Mouse (Mus musculus): ENCODE measurements around the gene Gatad2a. TPM values are rescaled to one million over a fixed set of nuclear protein-coding genes. Genes with fewer than 3 reads are reported as not detected.

The Gatad2a gene
- polyA plus RNA-seq, 1 experiment: 63.8 TPM

DNA sequence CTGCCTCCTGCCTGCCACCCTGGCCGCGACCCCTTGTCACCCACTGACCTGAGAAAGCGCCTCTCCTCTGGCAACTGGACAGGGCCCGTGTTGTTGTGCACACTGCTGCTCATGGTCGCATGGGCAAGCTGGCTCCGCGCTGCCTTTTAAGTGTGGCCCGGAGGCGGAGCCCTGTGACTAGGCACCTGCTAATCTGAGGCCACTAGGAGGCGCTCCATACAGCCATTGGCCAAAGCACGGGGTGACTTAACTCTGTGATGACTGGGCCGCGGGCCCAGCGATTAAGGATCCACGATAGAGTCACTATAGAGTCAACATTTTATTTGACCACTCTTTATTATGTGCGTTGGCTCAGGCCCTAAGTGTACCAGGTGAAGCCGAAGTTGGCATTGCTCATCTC lies 102.3 kb downstream of the Gatad2a start:
- TF ChIP-seq CTCF (IDR thresholded peaks at IDR 0.05; ENCODE audit: borderline replicate concordance, insufficient read depth, low read length): peak; percentile 36; the same call in 1 of the 2 replicates
- TF ChIP-seq POLR2A (IDR thresholded peaks at IDR 0.05; ENCODE audit: low read depth, low read length): no peak
- H3K4me3 ChIP-seq (ENCODE audit: insufficient read depth, low read length): no peak overlapping the region
- no peak overlapping the region for H3K27ac ChIP-seq (ENCODE audit: insufficient read depth, low read length)
- H3K4me1 ChIP-seq (ENCODE audit: control insufficient read depth, insufficient read depth, low read length): no peaks in the 10 kb centered on the region

DNA sequence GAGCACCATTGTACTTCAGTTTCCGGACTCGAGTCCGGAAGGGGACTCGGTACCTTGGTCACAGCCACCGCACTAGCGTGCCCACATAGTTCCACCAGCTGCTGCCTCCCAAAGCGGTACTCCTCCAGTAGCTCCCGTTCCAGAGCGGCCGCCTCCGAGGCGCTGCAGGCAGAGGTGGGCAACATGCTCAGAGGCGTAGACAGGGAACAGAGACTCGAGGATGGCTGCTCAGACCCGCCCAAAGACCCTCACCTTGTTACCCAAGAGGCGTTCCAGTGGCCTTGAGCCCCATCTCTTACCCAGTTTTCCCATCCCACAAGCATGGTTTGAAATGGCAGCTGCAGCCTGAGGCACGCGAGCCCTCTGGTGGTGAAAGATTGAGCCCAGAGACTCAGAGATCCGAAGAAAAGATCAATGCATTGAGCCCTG lies 105.4 kb downstream of the Gatad2a start:
- no peak overlapping the region for H3K27ac ChIP-seq (ENCODE audit: insufficient read depth, low read length)
- H3K4me1 ChIP-seq (ENCODE audit: control insufficient read depth, insufficient read depth, low read length): no peaks in the 10 kb centered on the region
- no peak overlapping the region for H3K4me3 ChIP-seq (ENCODE audit: insufficient read depth, low read length)
- TF ChIP-seq POLR2A (IDR thresholded peaks at IDR 0.05; ENCODE audit: low read depth, low read length) (no peak), CTCF (IDR thresholded peaks at IDR 0.05; ENCODE audit: borderline replicate concordance, insufficient read depth, low read length) (peak; percentile 64; the same call in 1 of the 2 replicates)

DNA sequence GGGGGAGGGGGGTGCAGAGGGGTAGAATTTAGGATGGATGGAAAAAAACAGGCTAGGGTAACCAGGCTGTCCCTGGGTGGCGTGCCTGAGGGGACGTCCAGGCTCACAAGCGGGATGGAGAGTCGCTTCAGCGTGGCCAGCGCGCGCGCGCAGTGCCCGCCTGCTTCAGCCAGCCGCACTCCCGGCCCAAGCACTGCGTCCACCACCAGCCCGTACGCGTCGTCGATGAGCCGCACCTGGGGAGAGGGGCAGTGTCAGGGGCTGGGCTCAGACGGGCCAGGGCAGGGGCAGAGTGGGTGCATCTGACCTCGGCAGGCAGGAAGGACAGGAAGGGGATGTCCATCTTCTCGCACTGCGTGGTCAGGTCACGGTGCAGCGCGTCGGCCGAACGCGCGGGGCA lies 107.3 kb downstream of the Gatad2a start:
- Histone ChIP-seq H3K4me1 (ENCODE audit: control insufficient read depth, insufficient read depth, low read length) (no peaks in the 10 kb centered on the region), H3K4me3 (ENCODE audit: insufficient read depth, low read length) (no peak overlapping the region), H3K27ac (ENCODE audit: insufficient read depth, low read length) (no peak overlapping the region)
- TF ChIP-seq CTCF (IDR thresholded peaks at IDR 0.05; ENCODE audit: borderline replicate concordance, insufficient read depth, low read length) (no peak), POLR2A (IDR thresholded peaks at IDR 0.05; ENCODE audit: low read depth, low read length) (no peak)

DNA sequence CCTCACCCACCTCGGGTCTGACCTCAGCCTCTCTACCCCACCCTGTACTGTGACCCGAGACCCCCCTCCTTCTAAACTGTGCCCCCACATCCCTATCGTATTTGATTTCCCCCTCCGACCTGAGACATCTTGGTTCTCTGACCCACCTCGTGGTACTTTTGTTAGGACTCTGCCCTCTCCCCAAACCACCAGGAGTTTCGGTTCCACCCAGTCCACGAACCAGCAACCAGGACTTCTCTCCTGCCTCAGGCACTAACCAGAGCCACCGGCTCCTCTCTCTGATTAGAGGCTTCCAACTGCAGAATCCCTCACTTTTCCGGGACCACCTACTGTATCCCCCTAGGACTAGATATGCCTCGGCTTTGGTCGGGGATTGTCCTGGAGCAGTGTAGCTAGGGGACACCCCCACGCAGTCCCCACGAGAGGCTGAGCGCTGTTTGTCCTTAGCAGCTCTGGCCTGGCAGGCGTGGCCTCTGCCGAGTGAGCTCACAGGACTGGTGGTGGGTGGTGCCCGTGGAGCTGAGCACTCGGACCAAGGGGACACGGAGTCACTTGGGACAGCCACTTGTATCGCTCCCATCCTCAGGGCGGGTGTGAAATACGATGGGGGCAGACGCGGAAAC lies 107.8 kb downstream of the Gatad2a start:
- no peak overlapping the region for H3K4me3 ChIP-seq (ENCODE audit: insufficient read depth, low read length)
- no peaks in the 10 kb centered on the region for H3K4me1 ChIP-seq (ENCODE audit: control insufficient read depth, insufficient read depth, low read length)
- H3K27ac ChIP-seq (ENCODE audit: insufficient read depth, low read length): no peak overlapping the region
- TF ChIP-seq CTCF (IDR thresholded peaks at IDR 0.05; ENCODE audit: borderline replicate concordance, insufficient read depth, low read length) (no peak), POLR2A (IDR thresholded peaks at IDR 0.05; ENCODE audit: low read depth, low read length) (no peak)

DNA sequence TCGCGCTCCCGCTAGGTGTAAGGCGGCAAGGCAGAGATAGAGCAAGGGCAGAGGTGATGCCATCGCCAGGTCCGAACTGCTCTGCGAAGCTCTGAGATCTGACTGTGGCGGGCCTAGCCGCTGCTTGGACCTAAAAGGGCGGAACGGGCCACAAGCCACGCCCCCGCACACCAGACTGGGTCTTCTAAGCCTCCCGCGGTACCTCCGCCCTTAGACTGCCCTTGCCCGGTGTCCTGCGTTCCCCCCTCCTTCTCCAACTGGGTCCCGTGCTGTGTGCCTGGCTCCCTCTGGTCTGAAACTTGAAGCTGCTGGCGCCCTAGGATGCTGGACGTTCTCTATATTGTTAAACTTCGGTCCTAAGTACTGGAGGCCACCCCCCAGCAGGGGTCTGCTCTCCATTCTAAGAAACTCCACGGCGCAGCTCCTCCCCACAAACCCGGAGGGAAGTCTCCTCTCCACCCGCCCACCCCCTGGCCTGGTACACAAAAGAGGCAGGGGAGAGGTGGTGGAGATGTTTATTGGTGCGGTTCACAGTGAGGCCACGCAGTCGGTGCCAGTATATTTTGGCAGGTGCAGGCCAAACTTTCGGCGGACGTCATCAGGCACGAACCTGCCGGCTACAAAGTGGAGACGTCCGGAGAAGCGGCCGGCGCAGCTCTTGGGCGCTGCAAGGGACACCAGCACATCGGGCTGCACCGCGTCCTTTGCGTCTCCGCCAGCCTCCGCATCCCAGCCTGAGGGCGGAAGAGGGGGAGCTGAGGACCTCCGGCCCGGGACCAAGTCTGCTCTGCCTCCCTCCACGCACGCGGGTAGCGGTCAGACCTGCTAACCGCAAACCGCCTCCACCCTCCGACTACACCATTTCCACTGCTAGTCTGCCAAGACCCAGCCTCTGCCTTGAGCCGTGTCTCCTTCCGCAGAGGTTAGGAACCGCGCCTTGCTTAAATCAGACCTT lies 108.6 kb downstream of the Gatad2a start, which contains the start of gene Cilp2:
Gene Cilp2 (minus strand): TSS at position 399 of the 955 bp plus-strand sequence.
- Histone ChIP-seq H3K27ac (ENCODE audit: insufficient read depth, low read length) (no peak within 1 kb of the TSS), H3K4me3 (ENCODE audit: insufficient read depth, low read length) (peak within 1 kb of the TSS; percentile 4; the same call in 1 of the 2 replicates), H3K4me1 (ENCODE audit: control insufficient read depth, insufficient read depth, low read length) (no peaks in the 10 kb centered on the region)
- TF ChIP-seq POLR2A (IDR thresholded peaks at IDR 0.05; ENCODE audit: low read depth, low read length) (no peak), CTCF (IDR thresholded peaks at IDR 0.05; ENCODE audit: borderline replicate concordance, insufficient read depth, low read length) (no peak)

DNA sequence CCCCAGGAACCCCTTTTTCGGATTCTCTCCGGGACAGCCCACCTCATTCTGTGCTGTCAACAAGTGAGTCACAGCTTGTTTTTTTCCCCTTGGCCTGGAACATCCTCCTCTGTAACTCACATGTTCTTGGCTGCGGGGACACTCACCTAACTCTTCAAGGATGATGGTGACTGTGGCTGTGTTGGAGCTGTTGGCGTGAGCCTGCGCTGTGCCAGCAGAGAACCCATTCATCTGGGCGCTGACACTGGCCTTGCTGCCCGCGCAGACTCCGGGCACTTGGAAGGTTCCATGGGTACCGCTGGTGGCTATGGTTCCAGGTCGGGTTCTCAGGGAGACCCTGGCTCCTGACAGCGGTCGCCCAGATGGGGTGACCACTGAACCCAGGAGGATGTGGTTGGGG lies 112.0 kb downstream of the Gatad2a start:
- Histone ChIP-seq H3K4me1 (ENCODE audit: control insufficient read depth, insufficient read depth, low read length) (no peaks in the 10 kb centered on the region), H3K27ac (ENCODE audit: insufficient read depth, low read length) (no peak overlapping the region)
- TF ChIP-seq CTCF (IDR thresholded peaks at IDR 0.05; ENCODE audit: borderline replicate concordance, insufficient read depth, low read length): no peak
- no peak for TF ChIP-seq POLR2A (IDR thresholded peaks at IDR 0.05; ENCODE audit: low read depth, low read length)

DNA sequence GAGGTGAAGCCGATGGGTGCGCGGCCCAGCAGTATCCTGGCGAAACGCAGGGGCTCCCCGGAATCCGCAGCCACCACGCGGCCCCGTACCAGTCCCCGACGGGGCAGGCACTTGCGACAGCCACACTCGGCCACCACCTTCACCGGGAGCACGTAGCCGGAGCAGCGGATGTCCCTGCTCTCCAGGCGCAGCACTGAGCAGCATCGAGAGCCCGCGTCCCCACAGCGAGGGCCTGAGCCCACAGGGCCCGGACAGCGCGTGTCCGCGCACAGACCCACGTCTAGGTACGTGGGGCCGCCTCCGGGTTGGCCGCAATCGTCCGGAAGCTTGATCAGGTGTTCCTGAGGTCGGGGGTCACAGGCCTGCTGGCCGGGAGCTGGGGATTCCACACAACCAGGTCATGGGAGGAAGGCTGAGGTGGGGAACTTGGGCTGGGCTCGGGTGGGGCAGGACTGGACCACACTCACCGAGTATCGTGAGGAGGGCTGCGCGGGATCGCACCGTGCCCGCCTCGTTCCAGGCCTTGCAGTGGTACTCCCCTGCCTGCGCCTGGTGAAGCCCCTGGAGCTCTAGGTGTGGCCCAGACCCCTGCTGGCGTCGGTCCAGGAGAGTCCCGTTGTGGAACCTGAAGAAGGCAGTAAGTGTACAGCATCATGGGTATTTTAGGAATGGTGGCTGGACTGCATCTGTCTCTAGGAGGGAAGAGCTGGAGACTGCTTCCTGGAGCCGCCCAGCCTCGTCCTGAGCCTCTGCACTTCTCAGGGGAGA lies 113.2 kb downstream of the Gatad2a start:
- Histone ChIP-seq H3K4me3 (ENCODE audit: insufficient read depth, low read length) (no peak overlapping the region), H3K4me1 (ENCODE audit: control insufficient read depth, insufficient read depth, low read length) (no peaks in the 10 kb centered on the region), H3K27ac (ENCODE audit: insufficient read depth, low read length) (no peak overlapping the region)
- TF ChIP-seq POLR2A (IDR thresholded peaks at IDR 0.05; ENCODE audit: low read depth, low read length): no peak
- no peak for TF ChIP-seq CTCF (IDR thresholded peaks at IDR 0.05; ENCODE audit: borderline replicate concordance, insufficient read depth, low read length)

More for the DNA sequence above, 112.0 kb downstream of the Gatad2a start:
- H3K4me3 ChIP-seq (ENCODE audit: insufficient read depth, low read length): no peak overlapping the region

DNA sequence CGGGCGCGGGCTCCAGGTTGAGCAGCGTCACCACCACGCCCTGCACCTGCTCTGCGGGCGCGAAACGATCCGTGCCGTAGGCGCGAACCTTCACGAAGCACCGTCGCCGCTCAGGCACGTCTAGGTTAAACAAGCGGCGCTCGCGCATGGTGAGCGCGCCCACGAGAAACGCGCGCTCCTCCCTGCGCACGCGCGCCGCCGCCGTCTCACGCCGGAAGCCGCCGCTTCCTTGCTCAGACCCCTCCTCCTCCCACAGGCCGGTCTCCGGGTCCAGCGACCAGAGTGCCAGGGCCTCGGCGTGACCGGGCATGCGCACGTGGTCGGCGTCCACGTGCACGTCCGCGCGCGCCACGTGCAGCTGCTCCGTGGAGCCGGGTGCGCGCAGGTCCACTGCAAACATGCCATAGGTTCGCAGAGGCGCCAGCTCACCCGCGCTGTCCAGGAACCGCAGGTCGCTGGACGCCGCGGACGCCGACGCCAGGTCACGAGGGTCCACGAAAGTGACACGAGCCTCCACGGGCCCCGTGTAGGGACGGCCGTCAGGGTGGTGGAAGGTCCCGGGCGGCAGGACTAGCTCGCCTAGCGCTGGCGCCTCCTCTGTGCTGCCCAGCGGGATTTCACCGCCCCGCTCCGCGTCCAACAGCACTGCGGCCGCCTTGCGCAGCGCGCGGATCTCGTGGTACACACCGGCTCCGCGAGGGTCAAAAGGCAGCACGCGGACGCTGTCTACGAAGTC lies 114.0 kb downstream of the Gatad2a start:
- H3K4me1 ChIP-seq (ENCODE audit: control insufficient read depth, insufficient read depth, low read length): no peaks in the 10 kb centered on the region
- H3K4me3 ChIP-seq (ENCODE audit: insufficient read depth, low read length): no peak overlapping the region
- no peak overlapping the region for H3K27ac ChIP-seq (ENCODE audit: insufficient read depth, low read length)
- TF ChIP-seq POLR2A (IDR thresholded peaks at IDR 0.05; ENCODE audit: low read depth, low read length) (no peak), CTCF (IDR thresholded peaks at IDR 0.05; ENCODE audit: borderline replicate concordance, insufficient read depth, low read length) (no peak)
